Mouse (Mus musculus): Measurements from ENCODE around the gene Meis2.

Gene Meis2

DNA sequence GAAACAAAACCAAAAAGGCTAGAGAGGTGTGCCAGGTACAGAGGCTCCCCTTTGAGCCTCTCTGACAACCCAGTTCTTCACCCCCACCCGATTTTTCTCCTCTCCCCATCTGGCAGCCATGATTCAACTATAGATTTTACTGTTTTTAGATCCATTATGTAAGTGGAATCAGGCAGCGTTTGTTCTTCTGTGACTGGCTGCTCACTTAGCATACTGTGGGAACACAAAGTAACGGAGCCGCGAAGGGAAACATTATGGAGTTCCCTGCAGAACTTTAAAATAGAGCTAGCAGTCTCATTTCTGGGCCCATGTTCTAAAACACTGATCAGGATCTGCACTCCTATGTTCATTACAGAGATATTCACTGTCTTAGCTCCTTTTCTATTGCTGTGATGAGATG is 243.3 kb downstream of the Meis2 start:
- ChIA-PET POLR2A (interaction anchor here in 1 of 4 experiments (0.5 to 0.6 kb wide), 2 partner anchors 243 to 370 kb away, joined by 3 read pairs; partner anchors contain the start of gene Meis2), CTCF (interaction anchor here in 2 of 4 experiments (0.6 kb wide), 2 partner anchors 500 to 742 kb away, joined by 3 to 4 read pairs; no protein-coding TSS in a partner anchor)

DNA sequence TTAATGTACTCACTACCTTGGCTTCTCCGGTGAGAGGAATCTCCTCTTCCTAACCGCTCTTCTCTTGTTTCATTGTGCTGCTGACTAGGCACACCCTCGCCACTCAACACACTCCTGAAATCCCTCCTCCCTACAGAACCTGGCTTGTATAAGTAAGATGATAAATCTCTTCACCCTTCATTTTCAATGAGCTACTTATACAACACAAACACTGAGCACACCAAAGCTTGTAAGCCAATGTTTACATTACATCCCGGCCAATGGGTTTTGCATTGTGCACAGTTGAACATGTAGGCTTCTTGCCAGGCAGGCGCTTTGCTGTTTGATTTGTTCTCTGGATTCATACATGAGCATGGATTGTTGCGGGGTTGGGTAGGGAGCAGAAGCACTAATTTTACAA is 247.7 kb downstream of the Meis2 start:
- POLR2A ChIA-PET, result no interaction called here
- CTCF ChIA-PET, result no interaction called here

DNA sequence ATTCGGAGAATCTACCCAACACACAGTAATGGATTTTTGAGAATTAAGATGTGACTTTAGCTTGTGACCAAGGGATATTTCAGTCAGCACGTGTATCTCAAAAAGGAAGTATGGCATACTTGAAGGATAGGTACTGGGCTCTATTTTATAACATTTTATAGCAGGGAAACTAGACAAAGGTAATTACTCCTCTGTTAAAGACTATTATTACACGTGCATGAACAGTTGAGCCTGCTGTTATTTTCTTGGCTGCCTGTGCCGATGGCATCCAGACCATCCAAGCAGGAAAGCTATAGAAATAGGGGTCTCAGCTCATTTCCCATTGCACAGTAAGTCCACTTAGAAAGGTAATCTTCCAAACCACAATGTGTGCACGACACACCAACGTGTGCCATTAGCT is 251.9 kb downstream of the Meis2 start:
- ChIA-PET POLR2A (no interaction called here), CTCF (no interaction called here)

DNA sequence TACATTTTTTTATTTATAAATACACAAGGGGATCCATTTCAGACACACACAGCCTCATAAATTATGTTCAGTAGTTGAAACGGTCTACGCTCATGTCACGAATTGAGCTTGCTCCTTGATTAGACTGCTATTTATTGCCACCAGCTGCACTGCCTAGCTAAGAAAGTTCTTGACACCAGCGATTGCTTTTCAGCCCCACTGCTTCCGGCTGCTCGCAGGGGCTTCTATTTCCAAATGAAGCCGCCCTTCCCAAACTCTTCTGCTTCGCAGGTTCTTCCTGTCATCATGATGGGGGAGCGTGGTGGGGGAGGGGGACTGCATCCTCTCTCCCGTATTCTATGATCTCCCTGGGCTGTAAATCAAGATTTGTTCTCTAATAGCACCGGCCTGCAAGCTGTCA is 252.3 kb downstream of the Meis2 start:
- POLR2A ChIA-PET, result no interaction called here
- CTCF ChIA-PET, result no interaction called here

Measured in embryonic stem cell, embryonic (primary cell).